Mouse (Mus musculus) embryonic facial prominence, embryonic 11.5 days (tissue): ENCODE measurements around the gene Usp29. TPM values are rescaled to one million over a fixed set of nuclear protein-coding genes. Genes with fewer than 3 reads are reported as not detected.
"Not testable (repeated sequence)": the region's sequence is repeated elsewhere in the genome, so short reads cannot be mapped to it uniquely, and the experiment has no call there.

Source experiments
- ATAC-seq: fragments of 200-750 bp; cut with Nextera tagmentation; replicated peaks from 2 replicates; pipeline ENCODE4 v1.8.0; 2017; ENCODE audit warnings: low read depth; ENCODE audit not compliant: insufficient number of reproducible peaks, low FRiP score, low TSS enrichment
- DNase-seq: peaks from one replicate; pipeline ENCODE4 v3.0.0-alpha.2; 2015; ENCODE audit warnings: low spot score
- H3K27ac ChIP-seq: fragments of 300-500 bp; sonication (generic); replicated peaks from 2 replicates; pipeline ENCODE4 v1.5.1; 2014; ENCODE audit warnings: mild to moderate bottlenecking, low read depth, low read length, control low read depth
- H3K27me3 ChIP-seq: fragments of 300-500 bp; sonication (generic); 2 replicates; pipeline ENCODE4 v1.6.1; 2014; ENCODE audit warnings: mild to moderate bottlenecking, low read length, moderate library complexity, mixed read lengths; ENCODE audit not compliant: control insufficient read depth, insufficient read depth
- H3K36me3 ChIP-seq: fragments of 300-500 bp; sonication (generic); replicated peaks from 2 replicates; pipeline ENCODE4 v1.6.1; 2014; ENCODE audit warnings: low read depth, mild to moderate bottlenecking, low read length, moderate library complexity, mixed read lengths; ENCODE audit not compliant: control insufficient read depth, insufficient read depth
- H3K4me1 ChIP-seq: fragments of 300-500 bp; sonication (generic); 2 replicates; pipeline ENCODE4 v1.6.1; 2014; ENCODE audit warnings: low read length, mixed read lengths; ENCODE audit not compliant: control insufficient read depth, insufficient read depth
- H3K4me2 ChIP-seq: fragments of 300-500 bp; sonication (generic); 2 replicates; pipeline ENCODE4 v1.6.1; 2014; ENCODE audit warnings: low read depth, mild to moderate bottlenecking, control low read depth, low read length, moderate library complexity
- H3K4me3 ChIP-seq: fragments of 300-500 bp; sonication (generic); 2 replicates; pipeline ENCODE4 v1.5.1; 2014; ENCODE audit warnings: low read depth, low read length, control low read depth
- H3K9ac ChIP-seq: fragments of 300-500 bp; sonication (generic); replicated peaks from 2 replicates; pipeline ENCODE4 v1.6.1; 2014; ENCODE audit warnings: mild to moderate bottlenecking, control low read depth, low read length
- H3K9me3 ChIP-seq: fragments of 300-500 bp; sonication (generic); replicated peaks from 2 replicates; pipeline ENCODE4 v1.6.1; 2016; ENCODE audit warnings: mild to moderate bottlenecking, low read length, inconsistent platforms, mixed read lengths; ENCODE audit not compliant: control insufficient read depth
- WGBS: fragments of 180-500 bp; shearing (Covaris S2); extraction: QIAGEN DNeasy Blood & Tissue Kit; methylation state at CpG from one replicate; pipeline ENCODE4 v1.1.7; 2014; 5-methylcytosine and 5-hydroxymethylcytosine counted together
- polyA plus RNA-seq: library from polyadenylated mRNA; unstranded; fragments of >200 nt; fragmentation: Nextera tagmentation; extraction: Ambion mirVana; gene quantifications from 2 replicates; pipeline ENCODE4 v1.2.1, GENCODE M21; 2014

Gene Usp29
- polyA plus RNA-seq, 1 experiment from 2014 or later: 15.2 TPM

- WGBS: 75% methylated on average over 4 of the region's 4 CpGs
- no peaks in the 10 kb centered on the region for H3K36me3 ChIP-seq
Observed at GRCm38 (mm10) chr7:6926731-6926995, 196.3 kb downstream of the Usp29 start.

GRCm38 (mm10) chr7:6929286-6929685 lies 198.9 kb downstream of the Usp29 start:
- WGBS: 45% methylated on average over 2 of the region's 2 CpGs
- no peak overlapping the region for H3K4me2 ChIP-seq
- no peak overlapping the region for H3K27ac ChIP-seq
- no peaks in the 10 kb centered on the region for H3K27me3 ChIP-seq
- H3K4me1 ChIP-seq: no peaks in the 10 kb centered on the region
- H3K36me3 ChIP-seq: no peaks in the 10 kb centered on the region
- DNase-seq: no peak
- no peak overlapping the region for H3K4me3 ChIP-seq
- no peak for ATAC-seq
- no peaks in the 10 kb centered on the region for H3K9me3 ChIP-seq
- no peak overlapping the region for H3K9ac ChIP-seq

More at GRCm38 (mm10) chr7:6926731-6926995, 196.3 kb downstream of the Usp29 start:
- no peaks in the 10 kb centered on the region for H3K4me1 ChIP-seq
- ATAC-seq (no peak), DNase-seq (no peak)
- H3K4me3 ChIP-seq: no peak overlapping the region
- H3K9ac ChIP-seq: no peak overlapping the region
- no peak overlapping the region for H3K4me2 ChIP-seq
- no peaks in the 10 kb centered on the region for H3K9me3 ChIP-seq
- no peaks in the 10 kb centered on the region for H3K27me3 ChIP-seq
- H3K27ac ChIP-seq: no peak overlapping the region

- WGBS: 34% methylated on average over 5 of the region's 5 CpGs
- H3K4me3 ChIP-seq: no peak overlapping the region
- H3K9ac ChIP-seq: no peak overlapping the region
- no peaks in the 10 kb centered on the region for H3K36me3 ChIP-seq
- H3K4me1 ChIP-seq: no peaks in the 10 kb centered on the region
- no peak overlapping the region for H3K27ac ChIP-seq
- no peaks in the 10 kb centered on the region for H3K27me3 ChIP-seq
- DNase-seq (peak; percentile 39), ATAC-seq (no peak)
- H3K9me3 ChIP-seq: no peaks in the 10 kb centered on the region; the same call in 1 of the 2 replicates
- no peak overlapping the region for H3K4me2 ChIP-seq
Observed at GRCm38 (mm10) chr7:6934741-6935140, 204.4 kb downstream of the Usp29 start.

GRCm38 (mm10) chr7:6937040-6937439 lies 206.7 kb downstream of the Usp29 start:
- H3K9me3 ChIP-seq: no peaks in the 10 kb centered on the region; the same call in 1 of the 2 replicates
- WGBS: 38% methylated on average over 11 of the region's 11 CpGs
- H3K9ac ChIP-seq: no peak overlapping the region
- peak; percentile 60; the same call in 1 of the 2 replicates for ATAC-seq
- H3K4me2 ChIP-seq: no peak overlapping the region
- no peaks in the 10 kb centered on the region for H3K27me3 ChIP-seq
- no peak overlapping the region for H3K4me3 ChIP-seq
- H3K27ac ChIP-seq: no peak overlapping the region
- H3K4me1 ChIP-seq: no peaks in the 10 kb centered on the region
- peak; percentile 88 for DNase-seq
- H3K36me3 ChIP-seq: no peaks in the 10 kb centered on the region

DNA sequence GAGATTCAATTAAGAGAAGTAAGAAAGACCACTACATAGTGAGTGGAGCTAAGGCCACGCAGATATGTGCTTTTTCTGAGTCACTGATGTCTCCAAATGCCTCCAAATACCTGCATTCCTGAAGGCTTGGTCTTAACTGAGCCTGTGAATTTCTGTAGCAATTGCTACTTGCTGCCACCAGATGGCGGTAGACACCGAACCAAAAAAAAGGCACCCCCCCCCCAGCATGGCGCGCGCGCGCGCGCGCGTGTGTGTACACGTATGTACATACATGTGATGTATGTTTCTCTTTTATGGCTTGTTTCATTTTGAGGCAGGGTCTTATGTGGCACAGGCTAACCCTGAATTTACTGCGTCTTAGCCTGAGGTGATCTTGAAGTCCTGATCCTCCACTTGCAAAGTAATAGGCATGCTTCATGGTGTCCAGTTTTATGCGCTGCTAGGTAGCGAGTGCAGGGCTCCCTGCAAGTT lies 210.4 kb downstream of the Usp29 start:
- Histone ChIP-seq H3K4me2 (no peak overlapping the region; the same call in 1 of the 2 replicates), H3K4me3 (no peak overlapping the region), H3K27ac (no peak overlapping the region), H3K27me3 (no peaks in the 10 kb centered on the region), H3K9ac (no peak overlapping the region), H3K4me1 (no peaks in the 10 kb centered on the region), H3K9me3 (no peaks in the 10 kb centered on the region; the same call in 1 of the 2 replicates), H3K36me3 (no peaks in the 10 kb centered on the region)
- WGBS: 23% methylated on average over 16 of the region's 16 CpGs
- ATAC-seq (peak; percentile 21; the same call in 1 of the 2 replicates), DNase-seq (peak; percentile 67)

GRCm38 (mm10) chr7:6948061-6948460 lies 217.7 kb downstream of the Usp29 start:
- WGBS: 93% methylated on average over 18 of the region's 20 CpGs
- DNase-seq: not testable (repeated sequence)

DNA sequence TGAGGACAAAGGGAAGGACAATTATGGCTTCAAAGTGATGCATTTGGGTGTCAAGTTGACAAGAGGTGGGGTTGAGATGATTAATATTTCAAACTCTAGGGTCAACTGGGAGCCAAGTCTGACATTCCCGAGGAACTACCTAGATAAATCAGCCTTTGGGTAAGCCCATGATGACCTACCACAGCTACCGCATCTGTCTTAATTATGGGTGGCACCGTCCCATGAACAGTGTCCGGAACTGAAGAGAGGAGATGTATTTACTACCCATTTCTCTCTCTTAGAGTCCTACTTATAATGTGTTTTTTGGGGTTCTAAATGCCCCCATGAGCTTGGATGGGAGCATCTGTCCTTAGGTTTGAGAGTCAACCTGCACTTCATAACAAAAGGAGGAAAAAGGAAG lies 226.2 kb downstream of the Usp29 start:
- H3K4me2 ChIP-seq: no peak overlapping the region
- H3K9me3 ChIP-seq: no peaks in the 10 kb centered on the region
- ATAC-seq (no peak), DNase-seq (no peak)
- H3K4me3 ChIP-seq: no peak overlapping the region
- no peaks in the 10 kb centered on the region for H3K4me1 ChIP-seq
- H3K27ac ChIP-seq: no peak overlapping the region
- no peaks in the 10 kb centered on the region for H3K27me3 ChIP-seq
- no peaks in the 10 kb centered on the region for H3K36me3 ChIP-seq
- no peak overlapping the region for H3K9ac ChIP-seq
- WGBS: 86% methylated on average over 4 of the region's 4 CpGs

More at GRCm38 (mm10) chr7:6948061-6948460, 217.7 kb downstream of the Usp29 start:
- not testable (repeated sequence) for H3K27ac ChIP-seq, H3K9me3 ChIP-seq, H3K36me3 ChIP-seq, H3K4me3 ChIP-seq, H3K4me1 ChIP-seq, ATAC-seq, H3K9ac ChIP-seq, H3K4me2 ChIP-seq, H3K27me3 ChIP-seq

GRCm38 (mm10) chr7:6958574-6958973 lies 228.2 kb downstream of the Usp29 start:
- Histone ChIP-seq H3K27me3 (no peaks in the 10 kb centered on the region), H3K9ac (no peak overlapping the region), H3K4me3 (no peak overlapping the region), H3K27ac (no peak overlapping the region), H3K4me2 (no peak overlapping the region), H3K36me3 (no peaks in the 10 kb centered on the region), H3K4me1 (no peaks in the 10 kb centered on the region), H3K9me3 (no peaks in the 10 kb centered on the region)
- WGBS: 89% methylated on average over 1 of the region's 1 CpGs
- no peak for DNase-seq
- ATAC-seq: no peak
